Mouse (Mus musculus) frontal cortex, adult (tissue): ENCODE measurements around the gene Fbxw9.

Experiments
- ATAC-seq: cut with Nextera tagmentation; 2 replicates; pipeline ENCODE4 v1.9.2; 2017; ENCODE audit warnings: mild to moderate bottlenecking, moderate library complexity, mixed read lengths; ENCODE audit not compliant: low TSS enrichment

Fbxw9 gene

GRCm38 (mm10) chr8:85059879-85060616 is at the start of gene Fbxw9:
Gene Fbxw9, plus strand, starts transcription at chr8:85060055.
- peak; percentile 84 for ATAC-seq

- no peak for ATAC-seq
These were observed 48.6 kb upstream of the Fbxw9 start for GRCm38 (mm10) chr8:85011242-85011641.

GRCm38 (mm10) chr8:85013230-85013840 is 46.5 kb upstream of the Fbxw9 start:
- ATAC-seq: peak; percentile 97

GRCm38 (mm10) chr8:85014431-85014830 is 45.4 kb upstream of the Fbxw9 start, which contains the start of gene Best2:
Gene Best2, minus strand, starts transcription at chr8:85014531.
- ATAC-seq: no peak

GRCm38 (mm10) chr8:85016724-85017123 is 43.1 kb upstream of the Fbxw9 start:
- ATAC-seq: no peak

- no peak for ATAC-seq
These were observed 42.6 kb upstream of the Fbxw9 start for GRCm38 (mm10) chr8:85017209-85017608.

- no peak for ATAC-seq
These were observed 38.3 kb upstream of the Fbxw9 start for GRCm38 (mm10) chr8:85021514-85022055.

GRCm38 (mm10) chr8:85023846-85024245 is 36.0 kb upstream of the Fbxw9 start:
- no peak for ATAC-seq

- ATAC-seq: peak; percentile 91
These were observed 34.5 kb upstream of the Fbxw9 start, which contains the start of gene Asna1 for GRCm38 (mm10) chr8:85025098-85025932. Gene Asna1, minus strand, starts transcription at chr8:85025281.

- peak; percentile 54 for ATAC-seq
These were observed 33.0 kb upstream of the Fbxw9 start, which contains the start of gene Trir for GRCm38 (mm10) chr8:85026670-85027515. Gene Trir, plus strand, starts transcription at chr8:85026823.

GRCm38 (mm10) chr8:85027516-85027855 is 32.4 kb upstream of the Fbxw9 start:
- ATAC-seq: no peak

GRCm38 (mm10) chr8:85027922-85028321 is 31.9 kb upstream of the Fbxw9 start:
- no peak for ATAC-seq

GRCm38 (mm10) chr8:85029271-85029670 is 30.6 kb upstream of the Fbxw9 start:
- ATAC-seq: no peak

GRCm38 (mm10) chr8:85032622-85033311 is 27.1 kb upstream of the Fbxw9 start:
- no peak for ATAC-seq

- no peak for ATAC-seq
These were observed 26.0 kb upstream of the Fbxw9 start for GRCm38 (mm10) chr8:85033867-85034266.

GRCm38 (mm10) chr8:85034764-85035163 is 25.1 kb upstream of the Fbxw9 start:
- ATAC-seq: no peak

- ATAC-seq: no peak
These were observed 24.6 kb upstream of the Fbxw9 start for GRCm38 (mm10) chr8:85035165-85035727.

- ATAC-seq: no peak
These were observed 24.0 kb upstream of the Fbxw9 start for GRCm38 (mm10) chr8:85035728-85036310.

GRCm38 (mm10) chr8:85036381-85036717 is 23.5 kb upstream of the Fbxw9 start:
- ATAC-seq: no peak
